Mouse (Mus musculus) midbrain, postnatal 0 days (tissue): ENCODE measurements around the gene Tcn2. TPM values are rescaled to one million over a fixed set of nuclear protein-coding genes. Genes with fewer than 3 reads are reported as not detected.

Experiments used
- ATAC-seq: fragments of 200-750 bp; cut with Nextera tagmentation; 2 replicates; pipeline ENCODE4 v1.8.0; 2017; ENCODE audit warnings: moderate number of reproducible peaks, mild to moderate bottlenecking, moderate TSS enrichment, moderate library complexity; ENCODE audit not compliant: low FRiP score
- DNase-seq: peaks from one replicate; pipeline ENCODE4 v3.0.0-alpha.2; 2015; ENCODE audit warnings: low spot score
- H3K27ac ChIP-seq: fragments of 300-500 bp; sonication (generic); 2 replicates; pipeline ENCODE4 v1.5.1; 2014; ENCODE audit warnings: low read depth, mild to moderate bottlenecking, low read length, mixed read lengths
- H3K27me3 ChIP-seq: fragments of 300-500 bp; sonication (generic); 2 replicates; pipeline ENCODE4 v1.6.1; 2014; ENCODE audit warnings: low read length, control low read depth, mixed read lengths; ENCODE audit not compliant: insufficient read depth
- H3K36me3 ChIP-seq: fragments of 300-500 bp; sonication (generic); 2 replicates; pipeline ENCODE4 v1.6.1; 2014; ENCODE audit warnings: low read length, control low read depth, mixed read lengths; ENCODE audit not compliant: insufficient read depth
- H3K4me1 ChIP-seq: fragments of 300-500 bp; sonication (generic); 2 replicates; pipeline ENCODE4 v1.6.1; 2014; ENCODE audit warnings: mild to moderate bottlenecking, control low read depth, antibody characterized with exemption, low read length, mixed read lengths; ENCODE audit not compliant: insufficient read depth
- H3K4me2 ChIP-seq: fragments of 300-500 bp; sonication (generic); 2 replicates; pipeline ENCODE4 v1.6.1; 2014; ENCODE audit warnings: low read depth, mild to moderate bottlenecking, low read length, mixed read lengths; ENCODE audit not compliant: poor library complexity, severe bottlenecking
- H3K4me3 ChIP-seq: fragments of 300-500 bp; sonication (generic); 2 replicates; pipeline ENCODE4 v1.5.1; 2014; ENCODE audit warnings: low read depth, mild to moderate bottlenecking, low read length, moderate library complexity
- H3K9ac ChIP-seq: fragments of 300-500 bp; sonication (generic); replicated peaks from 2 replicates; pipeline ENCODE4 v1.6.1; 2014; ENCODE audit warnings: mild to moderate bottlenecking, low read length, moderate library complexity, mixed read lengths; ENCODE audit not compliant: poor library complexity, severe bottlenecking
- H3K9me3 ChIP-seq: fragments of 300-500 bp; sonication (generic); 2 replicates; pipeline ENCODE4 v1.6.1; 2016; ENCODE audit warnings: low read length, control low read depth
- CTCF ChIP-seq: IDR thresholded peaks from 2 replicates; pipeline ENCODE4 v1.5.1; 2016; ENCODE audit warnings: antibody characterized with exemption, mild to moderate bottlenecking
- WGBS: fragments of 180-500 bp; shearing (Covaris S2); extraction: QIAGEN DNeasy Blood & Tissue Kit; methylation state at CpG from one replicate; pipeline ENCODE4 v1.1.7; 2014; 5-methylcytosine and 5-hydroxymethylcytosine counted together
- polyA plus RNA-seq: library from polyadenylated mRNA; unstranded; fragments of >200 nt; fragmentation: Nextera tagmentation; extraction: Ambion mirVana; gene quantifications from 2 replicates; pipeline ENCODE4 v1.2.1, GENCODE M21; 2015
- total RNA-seq: library from RNA; depleted of rRNA; stranded (reverse); fragments of >200 nt; gene quantifications from 2 replicates; pipeline ENCODE4 v1.2.3, GENCODE M21; 2014; rRNA removed

Gene Tcn2
- total and polyA plus RNA-seq, 2 experiments from 2014 or later: 20.9 to 22.0 TPM

DNA sequence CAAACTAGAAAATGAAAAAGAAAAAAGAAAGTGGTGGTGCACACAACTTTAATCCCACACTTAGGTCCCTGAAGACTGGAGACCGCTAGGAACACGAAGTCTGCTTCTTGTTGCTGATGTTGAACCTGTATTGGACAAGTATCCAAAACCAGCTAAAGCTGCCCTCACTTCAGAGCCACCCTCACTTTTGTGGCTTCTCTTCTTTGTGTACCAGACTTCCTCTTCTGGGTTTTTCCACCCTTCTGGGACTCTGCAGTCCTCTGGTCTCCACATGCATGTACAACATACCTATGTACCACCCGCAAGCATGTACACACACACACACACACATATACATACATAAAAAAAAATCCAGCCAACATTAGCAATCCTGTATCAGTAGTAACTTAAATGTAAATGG lies 48.2 kb downstream of the Tcn2 start:
- no peak for DNase-seq
- H3K27me3 ChIP-seq: no peaks in the 10 kb centered on the region
- no peaks in the 10 kb centered on the region for H3K4me1 ChIP-seq
- H3K4me3 ChIP-seq: no peak overlapping the region
- no peaks in the 10 kb centered on the region for H3K36me3 ChIP-seq
- no peak overlapping the region for H3K27ac ChIP-seq
- ATAC-seq: no peak
- no peaks in the 10 kb centered on the region for H3K9me3 ChIP-seq
- no peak for TF ChIP-seq CTCF
- no peak overlapping the region for H3K4me2 ChIP-seq
- 95% methylated on average over 3 of the region's 3 CpGs for WGBS
- H3K9ac ChIP-seq: no peak overlapping the region

DNA sequence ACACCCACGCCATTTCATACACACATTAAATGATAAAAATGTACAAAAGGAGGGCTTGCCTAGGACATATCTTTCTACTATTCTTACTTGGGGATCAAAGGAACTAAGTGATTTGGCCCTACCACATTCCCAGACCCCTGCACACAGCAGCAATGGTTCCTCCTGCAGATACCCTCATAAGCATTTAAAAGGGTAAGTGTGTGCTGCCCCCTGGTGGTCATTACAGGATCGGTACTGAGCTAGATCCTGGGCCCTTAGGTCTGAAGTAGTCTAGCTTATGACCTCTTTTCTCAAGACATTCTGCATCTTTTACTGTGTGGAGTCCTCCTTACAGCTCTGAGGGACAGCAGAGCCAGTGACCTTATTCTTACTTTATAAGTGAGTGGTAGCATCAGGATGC lies 52.1 kb downstream of the Tcn2 start:
- DNase-seq (peak; percentile 80), ATAC-seq (no peak)
- Histone ChIP-seq H3K27me3 (no peaks in the 10 kb centered on the region), H3K4me2 (no peak overlapping the region), H3K4me1 (no peaks in the 10 kb centered on the region), H3K4me3 (no peak overlapping the region), H3K9ac (no peak overlapping the region), H3K27ac (no peak overlapping the region), H3K9me3 (no peaks in the 10 kb centered on the region), H3K36me3 (no peaks in the 10 kb centered on the region)
- TF ChIP-seq CTCF: peak; percentile 75
- WGBS: 37% methylated on average over 2 of the region's 2 CpGs

DNA sequence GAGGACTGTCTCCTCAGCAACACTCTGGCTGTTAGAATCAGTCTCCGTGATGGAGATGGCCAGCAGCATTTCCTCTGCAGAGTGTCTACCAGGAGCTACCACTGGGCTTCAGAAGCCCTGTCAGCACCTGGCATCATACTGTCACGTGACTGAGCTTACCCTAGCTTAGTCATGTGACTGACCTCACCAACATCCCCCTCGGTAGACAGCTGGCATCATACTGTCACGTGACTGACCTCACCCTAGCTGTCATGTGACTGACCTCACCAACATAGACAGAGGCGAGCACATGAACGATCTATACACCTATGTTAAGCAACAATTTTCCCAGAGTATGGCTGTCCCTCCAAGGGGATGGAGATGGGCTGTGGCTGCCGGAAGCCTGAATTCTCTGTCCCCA lies 53.3 kb downstream of the Tcn2 start:
- H3K4me2 ChIP-seq: no peak overlapping the region
- 80% methylated on average over 7 of the region's 7 CpGs for WGBS
- H3K9me3 ChIP-seq: no peaks in the 10 kb centered on the region
- TF ChIP-seq CTCF: no peak
- H3K27ac ChIP-seq: no peak overlapping the region
- no peaks in the 10 kb centered on the region for H3K27me3 ChIP-seq
- no peaks in the 10 kb centered on the region for H3K36me3 ChIP-seq
- H3K4me3 ChIP-seq: no peak overlapping the region
- no peak for DNase-seq
- ATAC-seq: no peak
- no peak overlapping the region for H3K9ac ChIP-seq
- H3K4me1 ChIP-seq: no peaks in the 10 kb centered on the region

DNA sequence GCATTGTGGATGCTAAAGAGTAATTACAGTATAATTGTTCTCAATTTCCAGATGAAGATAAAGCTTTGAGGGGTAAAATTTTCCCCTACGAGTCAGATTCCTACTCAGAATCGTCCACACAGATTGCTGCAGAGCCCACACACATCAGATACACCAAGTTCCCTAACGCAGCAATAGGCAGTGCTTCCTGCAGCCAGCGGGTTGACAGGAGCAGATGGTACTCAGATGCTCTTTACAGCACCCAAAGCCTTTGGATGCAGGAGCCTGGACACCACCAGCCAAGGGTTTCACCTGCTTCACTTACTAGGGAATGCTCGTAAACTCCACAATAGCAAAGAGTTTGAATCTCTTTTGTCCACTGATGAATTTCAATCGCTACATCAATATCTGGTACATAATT lies 55.5 kb downstream of the Tcn2 start:
- Histone ChIP-seq H3K36me3 (no peaks in the 10 kb centered on the region), H3K27me3 (no peaks in the 10 kb centered on the region), H3K9ac (no peak overlapping the region), H3K27ac (no peak overlapping the region), H3K4me2 (no peak overlapping the region), H3K4me1 (no peaks in the 10 kb centered on the region), H3K4me3 (no peak overlapping the region), H3K9me3 (no peaks in the 10 kb centered on the region)
- ATAC-seq (no peak), DNase-seq (no peak)
- TF ChIP-seq CTCF: no peak
- WGBS: 84% methylated on average over 6 of the region's 6 CpGs

Other genes with a start within 250 kb of the Tcn2 start
- 67.2 and 96.0 TPM in 2 replicates for gene Osbp2, start 68.3 kb downstream of the Tcn2 start, total RNA-seq
- gene Osbp2, start 68.3 kb downstream of the Tcn2 start, polyA plus RNA-seq: 51.8 and 52.5 TPM in 2 replicates
- 0.49 and 0.61 TPM in 2 replicates for gene 4921536K21Rik, start 37.1 kb downstream of the Tcn2 start, total RNA-seq
- gene 4921536K21Rik, start 37.1 kb downstream of the Tcn2 start, polyA plus RNA-seq: 0.28 and 0.41 TPM in 2 replicates
- 20.7 and 23.7 TPM in 2 replicates for gene Dusp18, start 36.9 kb downstream of the Tcn2 start, total RNA-seq
- gene Dusp18, start 36.9 kb downstream of the Tcn2 start, polyA plus RNA-seq: 20.5 and 24.1 TPM in 2 replicates
- gene Slc35e4, start 17.5 kb downstream of the Tcn2 start, total RNA-seq: 48.2 and 56.5 TPM in 2 replicates
- gene Slc35e4, start 17.5 kb downstream of the Tcn2 start, polyA plus RNA-seq: 27.3 and 27.4 TPM in 2 replicates
- 36.1 and 37.7 TPM in 2 replicates for gene Pes1, start 31.8 kb upstream of the Tcn2 start, total RNA-seq
- gene Pes1, start 31.8 kb upstream of the Tcn2 start, polyA plus RNA-seq: 49.0 TPM in 2 replicates
- 0.16 TPM in 1 of 2 replicates, not detected in the other for gene 4930556J24Rik, start 44.6 kb upstream of the Tcn2 start, total RNA-seq
- 0.26 TPM in 1 of 2 replicates, not detected in the other for gene 4930556J24Rik, start 44.6 kb upstream of the Tcn2 start, polyA plus RNA-seq
- 17.0 and 20.9 TPM in 2 replicates for gene Gal3st1, start 51.5 kb upstream of the Tcn2 start, total RNA-seq
- 12.7 and 14.4 TPM in 2 replicates for gene Gal3st1, start 51.5 kb upstream of the Tcn2 start, polyA plus RNA-seq
- gene Sec14l4, start 99.3 kb upstream of the Tcn2 start, total RNA-seq: not detected in 2 replicates
- gene Sec14l4, start 99.3 kb upstream of the Tcn2 start, polyA plus RNA-seq: 0.05 TPM in 1 of 2 replicates, not detected in the other
- gene Sec14l3, start 132.7 kb upstream of the Tcn2 start, total RNA-seq: 1.5 and 1.8 TPM in 2 replicates
- gene Sec14l3, start 132.7 kb upstream of the Tcn2 start, polyA plus RNA-seq: 4.3 and 5.1 TPM in 2 replicates
- 13.5 and 17.7 TPM in 2 replicates for gene Mtfp1, start 163.3 kb upstream of the Tcn2 start, total RNA-seq
- 15.4 and 19.6 TPM in 2 replicates for gene Mtfp1, start 163.3 kb upstream of the Tcn2 start, polyA plus RNA-seq
- 8.2 and 13.2 TPM in 2 replicates for gene Sec14l2, start 191.3 kb upstream of the Tcn2 start, total RNA-seq
- 5.5 and 6.9 TPM in 2 replicates for gene Sec14l2, start 191.3 kb upstream of the Tcn2 start, polyA plus RNA-seq
- gene Rnf215, start 203.0 kb upstream of the Tcn2 start, total RNA-seq: 93.8 and 112 TPM in 2 replicates
- gene Rnf215, start 203.0 kb upstream of the Tcn2 start, polyA plus RNA-seq: 49.2 and 52.9 TPM in 2 replicates
- 22.0 and 23.3 TPM in 2 replicates for gene Ccdc157, start 228.1 kb upstream of the Tcn2 start, total RNA-seq
- gene Ccdc157, start 228.1 kb upstream of the Tcn2 start, polyA plus RNA-seq: 9.0 and 10.7 TPM in 2 replicates
- gene Sf3a1, start 228.2 kb upstream of the Tcn2 start, total RNA-seq: 46.0 and 49.6 TPM in 2 replicates
- gene Sf3a1, start 228.2 kb upstream of the Tcn2 start, polyA plus RNA-seq: 34.2 and 37.3 TPM in 2 replicates